Mouse (Mus musculus) adrenal gland, postnatal 25 days (tissue): ENCODE results near the gene Defb46. TPM values are rescaled to one million over a fixed set of nuclear protein-coding genes. Genes with fewer than 3 reads are reported as not detected.

Experiments
- DNase-seq: peaks from one replicate; pipeline ENCODE4 v3.0.0; 2021; ENCODE audit warnings: mixed read lengths
- long read RNA-seq: library from polyadenylated mRNA; stranded (forward); transcript quantifications from one replicate; pipeline ENCODE4 v2.0.0, GENCODE M21; 2021
- total RNA-seq: library from RNA; stranded (reverse); gene quantifications from 2 replicates; pipeline ENCODE4 v1.2.3, GENCODE M21; 2021

The Defb46 gene
- total RNA-seq, result not detected in 2 replicates
- long read RNA-seq, result 0 reads

DNA sequence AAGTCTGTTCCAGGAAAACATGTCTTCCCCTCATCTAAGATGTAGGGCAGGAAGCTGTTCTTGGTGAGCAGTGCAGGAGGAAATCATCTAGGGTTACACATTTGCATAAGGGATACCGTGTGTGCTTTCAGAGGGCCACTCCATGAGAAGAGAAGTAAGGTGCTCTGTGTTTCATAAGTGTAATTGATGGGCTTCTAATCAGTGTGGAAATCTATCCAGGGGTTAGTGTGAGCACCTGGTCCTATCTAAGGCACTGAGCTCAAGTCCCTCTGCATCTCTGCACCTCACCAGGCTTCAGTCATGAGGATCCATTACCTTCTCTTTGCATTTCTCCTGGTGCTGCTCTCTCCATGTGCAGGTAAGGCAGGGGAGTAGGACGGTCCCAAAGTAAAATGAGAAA lies at the start of gene Defb46:
Gene Defb46 (plus strand): TSS at position 301 of the 400 bp plus-strand sequence.
- DNase-seq, result no peak

DNA sequence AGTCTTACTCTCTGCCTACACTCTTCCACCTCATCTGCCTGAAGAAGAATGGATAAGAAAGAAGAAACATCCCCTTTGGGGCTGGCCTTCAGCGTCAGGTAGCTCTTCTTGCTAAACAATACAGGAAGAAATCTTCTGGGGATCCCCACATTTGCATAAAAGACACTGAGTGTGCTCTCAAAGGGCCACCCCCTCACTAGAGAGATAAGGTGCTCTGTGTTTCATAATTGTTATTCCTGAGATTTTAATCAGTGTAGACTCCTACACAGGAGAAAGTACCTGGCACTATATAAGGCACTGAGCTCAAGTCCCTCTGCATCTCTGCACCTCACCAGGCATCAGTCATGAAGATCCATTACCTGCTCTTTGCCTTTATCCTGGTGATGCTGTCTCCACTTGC lies 14.6 kb upstream of the Defb46 start, which contains the start of gene Defb6:
Gene Defb6 (plus strand): TSS at position 318 of the 400 bp plus-strand sequence.
- no peak for DNase-seq

DNA sequence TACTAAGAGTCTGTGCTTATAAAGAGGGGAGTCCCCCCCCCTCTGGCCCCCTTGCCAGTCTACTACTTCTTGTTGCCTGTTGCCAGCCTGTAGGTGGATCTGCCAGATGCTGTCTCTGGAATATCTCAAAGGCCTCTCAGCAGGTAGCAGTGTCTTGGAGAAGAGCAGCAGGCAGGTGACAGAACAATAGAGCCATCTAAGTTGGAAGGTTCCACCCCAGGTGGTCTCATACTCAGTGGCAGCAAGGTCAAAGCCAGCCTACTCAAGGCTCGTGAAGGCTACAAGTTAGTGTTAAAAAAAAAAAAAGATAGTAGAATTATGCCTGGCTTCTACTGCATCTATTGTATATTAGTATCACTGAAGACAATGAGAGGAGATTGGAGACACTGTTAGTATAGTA lies 1.6 kb upstream of the Defb46 start:
- DNase-seq, result no peak

DNA sequence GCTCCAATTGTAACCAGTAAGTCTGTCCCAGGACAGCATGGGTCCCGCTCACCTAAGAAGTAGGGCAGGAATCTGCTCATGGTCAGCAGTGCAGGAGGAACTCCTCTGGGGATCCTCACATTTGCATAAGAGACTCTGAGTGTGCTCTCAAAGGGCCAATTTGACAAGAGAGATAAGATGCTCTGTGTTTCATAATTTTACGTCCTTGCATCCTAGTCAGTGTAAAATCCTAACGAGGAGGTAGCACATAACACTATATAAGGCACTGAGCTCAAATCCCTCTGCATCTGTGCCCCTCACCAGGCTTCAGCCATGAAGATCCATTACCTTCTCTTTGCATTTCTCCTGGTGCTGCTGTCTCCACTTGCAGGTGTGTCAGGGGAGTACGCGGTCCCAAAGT lies 7.6 kb downstream of the Defb46 start, which contains the start of gene Defb5:
Gene Defb5 (plus strand): TSS at position 301 of the 400 bp plus-strand sequence.
- no peak for DNase-seq

DNA sequence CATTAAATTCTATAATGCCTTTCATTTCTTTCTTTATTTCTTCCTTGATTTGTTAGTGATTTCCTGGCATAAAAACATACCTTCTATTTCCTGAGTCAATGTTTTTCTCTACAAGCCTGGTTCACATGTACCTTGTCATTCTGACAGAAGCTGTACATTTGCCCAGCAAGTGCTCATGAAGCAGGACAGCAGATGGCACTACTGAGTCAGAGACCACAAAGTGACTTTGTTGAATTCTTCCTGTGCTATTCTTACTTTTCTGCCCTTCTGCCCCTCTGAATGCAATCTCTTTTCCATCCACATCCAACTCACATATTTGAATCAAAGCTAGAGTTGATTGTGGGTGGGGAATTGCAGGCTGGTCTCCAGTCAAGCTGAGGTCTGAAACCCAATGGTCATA lies 18.4 kb downstream of the Defb46 start:
- no peak for DNase-seq

DNA sequence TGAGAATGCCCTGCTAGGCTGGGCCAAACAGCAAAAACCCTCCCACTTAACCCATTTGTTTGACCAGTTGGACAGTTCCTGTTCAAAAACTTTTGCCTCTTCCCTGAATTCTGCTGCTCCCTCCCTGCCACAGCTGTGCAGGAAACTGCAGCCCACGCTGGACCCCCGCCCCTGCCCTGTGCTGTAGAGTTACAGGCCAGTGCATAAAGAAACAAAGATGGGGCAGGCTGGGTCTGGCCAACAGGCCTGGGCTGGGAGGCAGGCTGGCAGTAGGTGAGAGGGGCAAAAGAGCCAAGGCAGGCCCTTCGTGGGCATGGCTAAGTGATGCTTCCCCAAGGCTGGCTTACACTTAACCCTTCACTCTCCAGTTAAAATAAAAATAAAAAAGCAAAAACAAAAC lies 20.0 kb downstream of the Defb46 start:
- no peak for DNase-seq

Other genes with a start within 250 kb of the Defb46 start
- not detected in 2 replicates for gene Defb37, start 248.9 kb upstream of the Defb46 start, total RNA-seq
- gene Defb38, start 213.3 kb upstream of the Defb46 start, total RNA-seq, result not detected in 2 replicates
- not detected in 2 replicates for gene Defb39, start 175.1 kb upstream of the Defb46 start, total RNA-seq
- not detected in 2 replicates for gene Defb12, start 125.1 kb upstream of the Defb46 start, total RNA-seq
- not detected in 2 replicates for gene Defb34, start 116.2 kb upstream of the Defb46 start, total RNA-seq
- not detected in 2 replicates for gene Gm45826, start 99.1 kb upstream of the Defb46 start, total RNA-seq
- not detected in 2 replicates for gene Defb14, start 45.6 kb upstream of the Defb46 start, total RNA-seq
- not detected in 2 replicates for gene Defb4, start 41.2 kb upstream of the Defb46 start, total RNA-seq
- gene Defb6, start 14.4 kb upstream of the Defb46 start, total RNA-seq, result not detected in 2 replicates
- not detected in 2 replicates for gene Defb5, start 7.7 kb downstream of the Defb46 start, total RNA-seq
- not detected in 2 replicates for gene Defb3, start 53.4 kb downstream of the Defb46 start, total RNA-seq
- not detected in 2 replicates for gene Defb8, start 207.7 kb downstream of the Defb46 start, total RNA-seq